Mouse (Mus musculus) adipocyte (in vitro differentiated cells): ENCODE results near the gene Cckbr.

Experiments used
- DNase-seq: peaks from one replicate; pipeline ENCODE4 v3.0.0-alpha.2; 2016; ENCODE audit warnings: low spot score

Gene Cckbr

GRCm38 (mm10) chr7:105425424-105426043, at the start of gene Cckbr:
TSS of gene Cckbr (plus strand) at chr7:105425731.
- no peak for DNase-seq

- no peak for DNase-seq
Observed at GRCm38 (mm10) chr7:105380329-105380728, 45.2 kb upstream of the Cckbr start.

DNA sequence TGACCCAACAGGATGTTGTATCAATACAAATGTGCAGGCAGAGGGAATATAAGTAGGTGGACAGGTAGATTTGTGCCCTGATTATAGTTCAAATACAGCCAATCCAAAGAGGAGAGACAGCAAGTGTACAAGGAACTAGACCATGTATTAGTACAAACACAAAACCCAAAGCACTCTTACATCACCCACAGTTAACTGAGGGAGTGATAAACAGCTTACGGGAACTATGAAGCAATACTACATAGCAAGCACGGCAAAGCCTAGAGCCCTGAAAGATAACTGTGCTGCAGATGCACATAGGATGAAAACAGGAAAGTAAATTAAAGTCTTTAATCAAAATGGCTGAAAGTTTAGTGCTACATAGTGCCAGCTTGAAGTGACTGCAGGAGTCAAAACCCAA, 37.8 kb upstream of the Cckbr start:
- DNase-seq, result no peak

DNA sequence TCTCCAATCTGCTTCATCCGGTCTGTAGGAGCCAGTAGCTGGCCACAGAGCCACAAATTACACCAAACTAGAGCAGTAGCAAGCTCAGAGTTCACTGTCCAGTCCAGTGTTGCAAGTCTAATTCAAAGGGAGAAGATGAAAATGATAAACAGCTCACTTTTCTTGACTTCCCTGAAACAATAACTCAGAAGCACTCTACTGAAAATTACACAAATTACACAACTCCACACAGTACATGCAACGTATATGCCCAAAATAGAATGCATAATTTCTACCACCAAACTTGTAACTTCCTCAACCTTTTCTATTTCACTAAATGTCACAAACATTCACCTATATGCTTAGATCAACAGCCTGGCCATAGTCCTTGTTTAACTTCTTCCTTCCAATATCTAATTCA, 35.3 kb upstream of the Cckbr start:
- no peak for DNase-seq

DNA sequence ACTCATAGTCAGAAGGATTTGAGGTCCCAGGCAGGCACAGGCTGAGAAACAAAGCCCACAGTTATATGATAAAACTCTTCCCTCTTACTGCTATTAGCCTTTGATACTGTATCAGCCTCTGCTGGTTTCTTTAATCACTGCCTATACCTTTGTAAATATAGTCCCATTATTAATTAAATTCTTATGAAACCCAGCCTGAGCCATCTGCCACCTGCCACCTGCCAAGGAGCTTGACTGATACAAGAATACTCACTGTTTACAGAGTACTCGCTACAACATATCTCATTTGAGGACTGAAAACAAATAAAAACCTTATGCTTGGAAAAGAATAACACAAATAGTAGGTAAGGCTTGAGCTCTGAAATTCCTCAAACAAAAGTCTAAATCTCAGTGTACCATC, 30.9 kb upstream of the Cckbr start:
- DNase-seq, result no peak

GRCm38 (mm10) chr7:105395131-105395820, 30.3 kb upstream of the Cckbr start:
- no peak for DNase-seq

- DNase-seq, result no peak
Observed at GRCm38 (mm10) chr7:105396126-105396525, 29.4 kb upstream of the Cckbr start.

DNA sequence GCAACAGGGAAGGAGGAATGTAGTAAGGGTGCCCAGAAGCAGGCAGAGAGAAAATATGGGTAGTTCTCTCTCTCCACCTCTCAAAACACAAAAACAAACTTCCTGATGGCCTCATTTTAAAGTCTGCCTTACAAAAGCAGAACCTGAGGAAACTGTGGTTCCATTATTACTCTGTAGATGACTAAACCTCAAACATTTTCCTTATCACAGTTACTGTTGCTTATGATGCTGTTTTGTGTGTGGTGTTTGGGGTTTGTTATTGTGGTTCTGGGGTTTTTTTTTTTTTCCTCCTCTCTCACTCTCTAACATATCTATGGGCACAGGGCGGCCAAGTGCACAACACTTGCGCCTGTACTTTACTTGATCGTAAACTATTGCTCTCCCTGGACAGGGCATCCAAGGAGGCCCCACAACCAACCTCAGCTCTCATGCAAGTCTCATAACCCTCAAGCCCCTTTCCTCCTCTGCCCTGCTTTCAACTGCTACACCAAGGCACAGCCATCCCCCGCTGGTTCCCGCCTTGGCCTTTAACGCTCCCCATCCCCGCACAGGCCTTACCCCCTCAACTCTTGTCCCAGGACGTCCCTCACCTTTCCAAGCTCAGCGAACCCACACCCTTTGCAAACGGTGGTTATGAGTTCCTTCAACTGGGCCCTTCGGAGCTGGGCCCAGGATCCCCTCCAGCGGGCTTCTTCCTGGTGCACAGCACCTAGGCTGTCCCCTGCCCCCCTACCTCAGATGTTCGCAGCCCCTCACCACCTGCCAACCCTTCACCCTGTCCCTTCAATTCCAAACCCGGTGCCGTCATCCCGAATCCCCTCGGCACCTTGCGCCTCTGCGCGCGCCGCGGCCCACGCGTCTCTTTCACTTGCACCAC, 26.2 kb upstream of the Cckbr start:
- DNase-seq, result peak; percentile 16

GRCm38 (mm10) chr7:105399935-105400624, 25.5 kb upstream of the Cckbr start, which contains the start of gene Fam160a2:
TSS of gene Fam160a2 (minus strand) at chr7:105400054.
- DNase-seq, result peak; percentile 99

DNA sequence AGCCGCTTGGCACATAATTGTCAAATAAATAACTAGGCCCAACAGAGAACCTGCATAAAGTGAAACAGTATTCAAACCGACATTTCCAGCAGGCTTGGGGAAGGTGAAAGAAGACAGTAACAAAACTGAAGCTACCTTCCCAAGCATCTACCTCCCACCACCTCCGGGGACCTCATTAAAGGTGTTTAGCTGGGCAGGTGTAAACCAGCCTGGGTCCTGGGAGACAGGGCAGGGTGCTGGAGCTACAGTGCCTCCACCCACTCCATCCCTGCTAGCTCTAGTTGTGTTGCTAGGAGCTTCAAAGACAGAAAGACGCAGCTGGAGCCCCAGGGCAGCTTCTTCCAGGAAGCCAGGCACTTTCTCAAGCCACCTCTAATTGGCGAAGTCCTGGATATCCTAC, 21.3 kb upstream of the Cckbr start, which contains the start of gene Cnga4:
TSS of gene Cnga4 (plus strand) at position 301 of the 400 bp plus-strand sequence.
- no peak for DNase-seq

- DNase-seq, result no peak
Observed at GRCm38 (mm10) chr7:105406322-105406721, 19.2 kb upstream of the Cckbr start.

- peak; percentile 76 for DNase-seq
Observed at GRCm38 (mm10) chr7:105411874-105412632, 13.5 kb upstream of the Cckbr start.

GRCm38 (mm10) chr7:105414385-105414784, 11.1 kb upstream of the Cckbr start:
- DNase-seq, result no peak

DNA sequence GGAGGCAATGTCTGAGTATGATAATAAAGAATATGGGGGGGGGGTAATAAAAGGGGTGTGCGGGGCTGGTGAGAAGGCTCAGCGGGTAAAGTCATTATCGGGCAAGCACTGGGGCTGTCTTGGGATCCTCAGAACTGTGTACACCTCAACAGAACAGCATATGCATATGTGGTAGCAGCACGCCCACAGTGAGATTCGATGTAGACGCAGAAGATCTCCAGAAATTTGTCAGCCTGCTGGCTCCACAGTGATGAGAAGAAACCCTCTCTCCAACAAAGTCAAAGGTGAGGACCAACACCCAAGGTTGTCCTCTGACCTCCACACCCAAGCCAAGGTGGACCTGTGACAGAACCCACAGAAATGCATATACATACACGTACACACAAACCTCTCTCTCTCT, 9.0 kb upstream of the Cckbr start:
- DNase-seq, result no peak

- no peak for DNase-seq
Observed at GRCm38 (mm10) chr7:105418106-105418505, 7.4 kb upstream of the Cckbr start.

DNA sequence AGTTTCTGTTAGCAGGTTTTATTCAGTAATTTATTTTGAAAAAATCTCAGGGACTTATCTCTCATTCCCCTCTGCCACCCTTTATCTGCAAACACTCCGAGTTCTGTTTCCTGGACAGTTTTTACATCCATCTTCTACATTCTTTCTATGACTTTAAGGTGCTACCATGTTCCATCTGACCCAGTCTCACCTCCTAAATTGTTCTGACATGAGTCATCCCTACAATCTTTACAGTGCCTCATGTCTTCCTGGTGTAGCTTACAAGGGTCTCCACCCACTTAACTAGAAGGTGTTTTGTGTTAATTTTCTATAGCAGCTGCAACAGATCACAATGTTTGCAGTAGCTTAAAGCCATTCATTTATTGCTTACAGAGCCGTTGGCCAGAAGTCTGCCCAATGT, 4.6 kb upstream of the Cckbr start:
- DNase-seq, result no peak

- no peak for DNase-seq
Observed at GRCm38 (mm10) chr7:105424368-105424767, 1.2 kb upstream of the Cckbr start.

- no peak for DNase-seq
Observed at GRCm38 (mm10) chr7:105426051-105426450, 520 bp downstream of the Cckbr start.

DNA sequence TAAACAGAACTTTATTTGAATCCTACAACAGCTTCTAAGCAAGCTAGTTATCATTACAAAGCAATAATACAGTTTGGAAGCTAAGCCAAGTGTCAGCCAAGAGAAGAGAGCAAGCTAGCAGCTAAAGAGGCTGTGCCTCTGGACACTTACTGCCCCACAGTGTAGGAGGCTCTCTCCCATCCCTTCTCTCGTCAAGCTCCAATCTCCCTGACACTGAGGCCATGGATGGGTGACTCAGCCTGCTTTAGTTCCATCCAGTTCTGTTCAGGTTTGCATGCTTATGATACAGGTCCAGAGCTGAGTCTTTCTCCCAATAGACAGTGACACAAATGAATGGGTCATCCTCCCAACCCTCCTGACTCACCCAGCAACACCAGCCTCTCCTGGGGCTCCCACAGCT, 6.5 kb downstream of the Cckbr start:
- no peak for DNase-seq

DNA sequence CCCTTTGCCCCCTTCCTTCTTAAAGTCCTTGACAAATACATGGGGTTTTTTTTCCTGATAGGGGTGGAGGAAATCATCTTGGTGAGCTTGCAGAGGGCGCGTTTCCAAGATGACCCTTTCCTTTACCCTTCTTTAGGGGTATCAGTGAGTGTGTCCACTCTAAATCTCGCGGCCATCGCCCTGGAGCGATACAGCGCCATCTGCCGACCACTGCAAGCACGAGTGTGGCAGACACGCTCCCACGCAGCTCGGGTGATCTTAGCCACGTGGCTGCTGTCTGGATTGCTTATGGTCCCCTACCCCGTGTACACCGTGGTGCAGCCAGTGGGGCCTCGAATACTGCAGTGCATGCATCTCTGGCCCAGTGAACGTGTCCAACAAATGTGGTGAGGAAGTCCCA, 8.3 kb downstream of the Cckbr start:
- no peak for DNase-seq

- DNase-seq, result no peak
Observed at GRCm38 (mm10) chr7:105434798-105435197, 9.3 kb downstream of the Cckbr start.
